Mouse (Mus musculus): Measurements from ENCODE around the gene Sdhb. TPM values are rescaled to one million over a fixed set of nuclear protein-coding genes. Genes with fewer than 3 reads are reported as not detected.
A peak's percentile ranks its signal among the peaks of the same experiment; 100 is the strongest.

Gene Sdhb
- 271 and 292 TPM in 2 replicates for total RNA-seq (2012; rRNA removed)
- polyA plus RNA-seq (2012; ENCODE audit: insufficient read depth in 1 of 2, insufficient read length in 2 of 2, low read depth in 1 of 2, low replicate concordance in 2 of 2, missing spikeins in 1 of 2), result 100 to 1,000 TPM; 342 to 414 TPM

DNA sequence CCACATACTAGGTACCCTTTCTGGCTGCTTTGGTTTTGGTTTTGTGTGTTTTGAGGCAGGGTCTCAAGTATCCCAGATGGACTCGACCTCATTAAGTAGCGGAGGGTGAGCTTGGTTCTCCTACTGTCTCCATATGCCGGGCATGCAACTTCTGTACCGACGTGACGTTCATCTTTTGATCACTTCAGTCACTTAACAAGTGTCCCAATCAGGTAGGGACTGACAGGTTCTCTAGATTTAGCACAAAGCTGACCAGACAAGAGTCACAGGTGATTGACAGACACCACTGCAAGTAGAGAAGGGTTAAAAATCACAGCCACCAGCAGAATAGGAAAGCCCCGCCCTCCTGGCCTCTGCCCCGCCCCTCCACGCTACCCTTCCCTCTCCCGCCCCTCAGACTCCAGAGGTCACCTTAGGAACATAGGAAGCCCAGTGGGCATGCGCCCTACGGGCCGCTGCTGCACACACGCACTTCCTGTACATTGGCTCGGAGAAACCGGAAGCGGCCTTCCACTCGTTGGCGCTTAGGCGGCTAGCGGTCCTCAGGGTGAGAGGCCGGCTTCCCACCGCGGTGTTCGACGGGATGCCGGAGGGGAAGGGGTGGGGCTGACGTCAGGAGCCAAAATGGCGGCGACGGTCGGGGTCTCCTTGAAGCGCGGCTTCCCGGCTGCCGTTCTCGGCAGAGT, at the start of gene Sdhb:
TSS of gene Sdhb (plus strand) at position 423 of the 686 bp plus-strand sequence.
- Histone ChIP-seq H3K9me3 (replicated peaks; ENCODE audit: insufficient read depth, low read length) (no peaks in the 10 kb centered on the region), H3K4me1 (ENCODE audit: control insufficient read depth in 1 of 2, insufficient read depth in 2 of 2, low read length in 2 of 2) (peaks cover 7 to 25% of the 10 kb centered on the region in 2 experiments), H3K79me2 (ENCODE audit: control insufficient read depth, insufficient read depth, low read length, poor library complexity) (peaks cover 19% of the 10 kb centered on the region), H3K36me3 (ENCODE audit: control insufficient read depth in 1 of 2, insufficient read depth in 2 of 2, low read length in 2 of 2) (peaks cover 0 to 18% of the 10 kb centered on the region in 2 experiments; a peak in 2 of 4 replicates), H3K27me3 (ENCODE audit: control insufficient read depth in 1 of 2, insufficient read depth in 2 of 2, low read length in 2 of 2) (no peaks in the 10 kb centered on the region), H3K4me3 (ENCODE audit: control insufficient read depth in 1 of 2, insufficient read depth in 1 of 2, low read depth in 2 of 2, low read length in 2 of 2) (peak within 1 kb of the TSS; percentile 90), H3K9ac (ENCODE audit: control insufficient read depth, low read depth, low read length, poor library complexity, severe bottlenecking) (peak within 1 kb of the TSS; percentile 91), H3K27ac (ENCODE audit: control insufficient read depth, low read depth, low read length) (peak within 1 kb of the TSS; percentile 40)
- peak; percentile 57; the same call in 1 of the 2 replicates for TF ChIP-seq ETS1 (IDR thresholded peaks at IDR 0.05; ENCODE audit: low read depth, low read length)
- no peak for TF ChIP-seq MEF2A (IDR thresholded peaks at IDR 0.05; ENCODE audit: extremely low read depth, insufficient replicate concordance, low read depth, low read length, poor library complexity, severe bottlenecking)
- TF ChIP-seq CTCF (IDR thresholded peaks at IDR 0.05 in 2 of 3, conservative IDR thresholded peaks at IDR 0.05 in 1 of 3; ENCODE audit: control insufficient read depth in 1 of 3, insufficient read depth in 1 of 3, low read depth in 2 of 3, low read length in 3 of 3, poor library complexity in 1 of 3, severe bottlenecking in 1 of 3), result no peak
- TF ChIP-seq ZMIZ1 (IDR thresholded peaks at IDR 0.05; ENCODE audit: low read depth, low read length), result peak; percentile 67; the same call in 1 of the 2 replicates
- TF ChIP-seq MXI1 (IDR thresholded peaks at IDR 0.05; ENCODE audit: low read depth, low read length), result peak; percentile 47; the same call in 1 of the 2 replicates
- peak; percentile 68; the same call in 1 of the 2 replicates for TF ChIP-seq MAZ (IDR thresholded peaks at IDR 0.05; ENCODE audit: low read depth, low read length)
- TF ChIP-seq ZC3H11A (IDR thresholded peaks at IDR 0.05; ENCODE audit: low read depth, low read length), result no peak
- no peak for TF ChIP-seq CHD1 (IDR thresholded peaks at IDR 0.05; ENCODE audit: low read depth, low read length)
- peak; percentile 74 for TF ChIP-seq TCF12 (IDR thresholded peaks at IDR 0.05; ENCODE audit: low read depth, low read length)
- TF ChIP-seq POLR2AphosphoS2 (IDR thresholded peaks at IDR 0.05; ENCODE audit: low read length), result no peak
- TF ChIP-seq KAT2A (conservative IDR thresholded peaks at IDR 0.05; ENCODE audit: low read depth, low read length), result peak; percentile 69
- peak; percentile 98 for TF ChIP-seq ELF1 (IDR thresholded peaks at IDR 0.05; ENCODE audit: low read depth, low read length)
- TF ChIP-seq POLR2A (IDR thresholded peaks at IDR 0.05; ENCODE audit: control insufficient read depth in 1 of 2, insufficient read depth in 1 of 2, low read depth in 1 of 2, low read length in 2 of 2, poor library complexity in 1 of 2), result peak; percentile 82; a peak in 2 of 4 replicates
- no peak for TF ChIP-seq E2F4 (IDR thresholded peaks at IDR 0.05; ENCODE audit: borderline replicate concordance, low read depth, low read length)
- peak; percentile 94 for TF ChIP-seq HCFC1 (IDR thresholded peaks at IDR 0.05; ENCODE audit: low read depth, low read length)
- peak; percentile 87 for TF ChIP-seq NRF1 (IDR thresholded peaks at IDR 0.05; ENCODE audit: insufficient read depth, low read depth, low read length, poor library complexity, severe bottlenecking)
- TF ChIP-seq MAFK (IDR thresholded peaks at IDR 0.05; ENCODE audit: borderline replicate concordance, low read depth, low read length), result no peak
- TF ChIP-seq NELFE (IDR thresholded peaks at IDR 0.05; ENCODE audit: low read depth, low read length), result peak; percentile 79
- TF ChIP-seq POLR2AphosphoS5 (IDR thresholded peaks at IDR 0.05; ENCODE audit: borderline replicate concordance, low read depth, low read length), result no peak
- no peak for TF ChIP-seq TAL1 (IDR thresholded peaks at IDR 0.05; ENCODE audit: low read length)
- TF ChIP-seq TBP (IDR thresholded peaks at IDR 0.05; ENCODE audit: low read depth, low read length), result peak; percentile 50
- peak; percentile 75 for TF ChIP-seq SIN3A (IDR thresholded peaks at IDR 0.05; ENCODE audit: low read length)
- TF ChIP-seq CHD2 (IDR thresholded peaks at IDR 0.05; ENCODE audit: low read length), result no peak
- TF ChIP-seq BHLHE40 (IDR thresholded peaks at IDR 0.05; ENCODE audit: borderline replicate concordance, low read depth, low read length), result no peak
- TF ChIP-seq ZNF384 (IDR thresholded peaks at IDR 0.05; ENCODE audit: low read depth, low read length), result no peak
- no peak for TF ChIP-seq UBTF (IDR thresholded peaks at IDR 0.05; ENCODE audit: borderline replicate concordance, insufficient read depth, low read depth, low read length)
- no peak; the same call in 1 of the 2 replicates for TF ChIP-seq RCOR1 (IDR thresholded peaks at IDR 0.05; ENCODE audit: low read depth, low read length)
- TF ChIP-seq MAX (IDR thresholded peaks at IDR 0.05; ENCODE audit: low read length), result no peak; the same call in 1 of the 2 replicates
- DNase-seq (ENCODE audit: low read depth, low spot score), result peak; percentile 99
